Mouse (Mus musculus): ENCODE measurements around the gene Tmem167b. TPM values are rescaled to one million over a fixed set of nuclear protein-coding genes. Genes with fewer than 3 reads are reported as not detected.
"Not testable (repeated sequence)": the region's sequence is repeated elsewhere in the genome, so short reads cannot be mapped to it uniquely, and the experiment has no call there.

The Tmem167b gene
- total RNA-seq (2021): 10 to 100 TPM; 13.0 to 15.1 TPM
- long read RNA-seq, experiment 1, transcript Tmem167b-201 (3 exons, 2,864 nt): major isoform, 15 of 18 reads
- long read RNA-seq, experiment 1, partial matches to known transcripts: 1 of 18 reads
- long read RNA-seq, experiment 1, other reads (novel, unspliced or antisense): 0 of 18 reads
- long read RNA-seq, experiment 2, transcript Tmem167b-202 (3 exons, 2,752 nt): minor isoform, 6 of 32 reads
- long read RNA-seq, experiment 2, transcript Tmem167b-201 (3 exons, 2,864 nt): major isoform, 23 of 32 reads
- long read RNA-seq, experiment 2, partial matches to known transcripts: 1 of 32 reads
- long read RNA-seq, experiment 2, other reads (novel, unspliced or antisense): 2 of 32 reads

GRCm38 (mm10) chr3:108562133-108562730, at the start of gene Tmem167b:
Gene Tmem167b, minus strand, starts transcription at chr3:108562466.
- peak; percentile 96 for DNase-seq

DNA sequence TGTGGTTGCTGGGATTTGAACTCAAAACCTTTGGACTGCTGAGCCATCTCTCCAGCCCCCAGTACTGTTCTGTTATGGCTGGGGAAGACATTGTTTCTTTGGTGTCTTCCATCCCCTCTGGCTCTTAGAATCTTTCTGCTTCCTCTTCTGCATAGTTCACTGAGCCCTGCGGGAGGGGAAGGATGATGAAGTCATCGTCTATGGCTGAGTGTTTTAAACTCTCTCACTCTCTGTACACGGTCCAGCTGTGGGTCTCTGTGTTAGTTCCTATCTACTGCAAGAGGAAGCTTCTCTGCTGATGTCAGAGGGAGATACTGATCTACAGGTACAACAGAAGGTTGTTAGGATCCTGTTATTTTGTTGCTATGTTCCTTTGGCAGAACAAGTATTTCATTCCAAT, 46.6 kb upstream of the Tmem167b start:
- DNase-seq: no peak

GRCm38 (mm10) chr3:108591530-108592522, 29.6 kb upstream of the Tmem167b start:
- DNase-seq: no peak

GRCm38 (mm10) chr3:108590786-108591529, 28.7 kb upstream of the Tmem167b start, which contains the start of gene Wdr47:
Gene Wdr47, plus strand, starts transcription at chr3:108591279.
- DNase-seq: peak; percentile 97

GRCm38 (mm10) chr3:108588446-108588845, 26.2 kb upstream of the Tmem167b start:
- no peak for DNase-seq

- no peak for DNase-seq
Observed at GRCm38 (mm10) chr3:108584580-108584979, 22.3 kb upstream of the Tmem167b start.

- no peak for DNase-seq
Observed at GRCm38 (mm10) chr3:108574018-108574417, 11.8 kb upstream of the Tmem167b start.

GRCm38 (mm10) chr3:108572309-108573010, 10.2 kb upstream of the Tmem167b start:
- no peak for DNase-seq

DNA sequence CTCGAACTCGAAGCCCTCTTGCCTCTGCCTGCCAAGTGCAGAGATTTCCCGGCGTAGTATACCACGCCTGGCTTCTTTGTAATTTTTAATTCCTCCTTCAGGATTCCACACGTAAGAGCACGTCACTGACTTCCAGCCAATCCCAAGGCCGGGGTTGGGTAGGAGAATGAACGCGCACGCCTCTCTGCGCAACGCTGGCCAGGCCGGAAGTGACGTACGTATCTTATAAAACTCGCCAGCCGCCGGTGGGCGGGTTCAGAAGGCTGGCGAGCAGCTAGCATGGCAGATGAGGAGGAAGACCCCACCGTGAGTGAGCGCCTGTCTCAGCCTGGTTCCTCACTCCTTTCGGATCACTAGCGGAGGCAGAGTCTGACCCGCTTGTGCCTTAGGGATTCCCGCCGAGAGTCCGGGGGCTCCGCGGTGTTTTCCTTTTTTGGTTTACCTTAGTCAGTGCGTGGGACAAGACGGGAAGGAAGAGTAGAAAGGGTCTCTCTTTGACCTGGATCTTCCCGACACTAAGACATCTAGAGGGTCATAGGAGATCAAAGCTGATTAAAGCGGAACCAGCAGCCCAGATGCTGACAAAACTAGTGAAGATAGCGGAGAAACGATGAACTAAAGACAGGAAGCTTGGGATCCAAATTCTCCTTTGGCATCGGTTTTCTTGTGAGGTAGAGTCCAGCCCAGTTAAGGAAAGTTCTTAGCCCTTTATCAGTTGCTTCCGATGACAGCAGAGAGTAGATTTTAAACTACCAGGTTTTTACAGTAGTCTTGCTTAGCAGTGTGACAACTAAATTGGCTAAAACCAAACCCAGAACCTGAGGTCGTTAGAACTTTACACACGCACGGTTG, 9.4 kb upstream of the Tmem167b start, which contains the start of gene Taf13:
Gene Taf13, plus strand, starts transcription at position 256 of the 852 bp plus-strand sequence.
- peak; percentile 94 for DNase-seq

DNA sequence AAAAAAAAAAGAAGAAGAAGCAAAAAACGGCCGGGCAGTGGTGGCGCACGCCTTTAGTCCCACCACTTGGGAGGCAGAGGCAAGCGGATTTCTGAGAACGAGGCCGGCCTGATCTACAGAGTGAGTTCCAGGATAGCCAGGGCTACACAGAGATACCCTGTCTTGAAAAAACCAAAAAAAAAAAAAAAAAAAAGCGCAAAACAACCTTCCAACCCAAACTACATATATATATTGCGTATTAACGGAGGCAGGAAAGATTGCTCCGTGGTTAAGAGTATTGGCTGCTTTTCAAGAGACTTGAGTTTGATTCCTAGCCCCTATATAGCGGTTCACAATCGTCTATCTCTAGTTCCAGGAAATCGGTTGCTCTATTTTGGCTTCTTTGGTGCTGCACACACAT, 8.5 kb upstream of the Tmem167b start:
- DNase-seq: no peak

GRCm38 (mm10) chr3:108569636-108570035, 7.4 kb upstream of the Tmem167b start:
- DNase-seq: not testable (repeated sequence)

DNA sequence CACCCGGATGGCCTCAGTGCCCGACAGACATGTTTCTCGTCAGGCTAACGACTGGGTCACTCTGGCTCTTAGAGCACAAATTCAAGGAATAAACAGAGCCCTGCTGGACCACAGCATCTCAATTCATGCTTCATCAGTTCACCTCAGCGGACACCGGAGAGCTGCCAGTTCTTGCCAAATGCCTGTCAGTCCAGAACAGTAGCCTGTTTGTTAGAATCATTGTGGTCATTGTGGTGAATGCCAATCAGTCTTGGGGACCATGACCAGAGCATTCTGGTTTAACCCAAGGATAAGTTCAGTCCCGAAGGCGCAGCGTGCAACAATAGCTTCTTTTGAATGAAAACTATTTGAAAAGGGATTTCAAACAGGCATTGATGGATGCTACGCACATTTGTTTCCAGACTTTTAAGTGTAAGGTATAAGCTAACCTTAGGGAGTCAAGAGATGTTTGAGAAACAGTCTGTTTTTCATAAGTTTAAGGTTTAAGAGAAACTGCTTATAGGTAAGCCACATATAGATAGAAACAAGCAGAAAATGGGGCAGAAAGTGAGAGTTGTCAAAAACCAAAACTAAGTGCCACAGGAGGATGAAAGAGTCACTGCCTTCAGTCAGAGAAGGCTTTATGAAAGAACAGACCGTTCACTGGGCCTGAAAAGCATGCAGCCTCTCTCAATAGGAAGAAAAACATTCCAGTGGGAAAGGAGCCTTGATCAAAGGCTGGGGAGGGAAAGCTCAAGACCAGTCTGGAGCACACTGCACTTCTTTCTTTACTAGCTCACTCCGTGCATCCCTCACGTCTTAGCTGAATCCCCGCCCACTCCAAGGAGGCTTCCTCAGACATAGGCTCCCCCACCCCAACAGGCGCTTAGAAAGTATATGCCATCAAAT, 6.0 kb upstream of the Tmem167b start:
- no peak for DNase-seq

GRCm38 (mm10) chr3:108563309-108563708, 1.0 kb upstream of the Tmem167b start:
- DNase-seq: peak; percentile 68

DNA sequence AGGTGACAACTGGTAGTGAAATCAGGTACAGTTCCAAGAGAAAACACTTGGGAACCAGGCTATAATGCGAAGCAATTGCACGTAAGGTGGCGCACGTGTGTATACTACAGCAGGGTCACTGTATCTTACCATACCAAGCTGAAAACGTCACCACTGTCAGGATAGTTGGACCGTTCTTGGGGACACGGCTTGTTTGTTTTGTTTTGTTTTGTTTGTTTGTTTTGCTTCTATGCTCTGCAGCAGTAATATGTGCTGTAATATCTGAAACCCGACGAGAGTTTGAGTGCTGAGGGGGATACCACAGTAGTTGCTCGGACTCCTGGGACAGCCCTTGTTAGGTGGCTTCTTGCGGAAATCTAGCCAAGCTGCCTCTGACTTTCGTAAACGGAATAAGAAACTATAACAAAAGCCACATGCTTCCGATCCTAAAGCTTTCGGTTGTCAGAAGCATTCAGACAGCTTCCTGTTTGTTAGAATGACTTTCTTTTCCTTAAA, 558 bp upstream of the Tmem167b start:
- no peak for DNase-seq

DNA sequence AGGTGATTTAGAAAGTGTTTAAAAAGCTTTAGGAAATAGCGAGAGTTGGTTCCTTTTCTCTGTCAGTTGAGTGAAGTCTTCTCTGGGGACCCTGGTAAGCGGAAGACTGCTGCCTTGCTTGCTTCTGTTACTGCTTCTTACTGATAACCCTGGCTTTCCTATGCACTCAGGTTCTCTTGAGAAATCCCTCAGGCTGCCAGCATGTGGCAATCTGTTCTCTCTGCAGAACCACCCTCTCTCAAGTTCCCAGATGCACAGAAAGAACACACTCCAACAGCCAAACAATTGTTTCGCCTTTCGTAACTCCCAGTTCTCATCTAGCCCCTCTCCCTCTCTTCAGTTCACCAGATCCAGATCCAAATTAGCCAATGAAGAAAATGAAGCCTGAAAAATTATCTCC, 4.4 kb downstream of the Tmem167b start:
- DNase-seq: no peak

DNA sequence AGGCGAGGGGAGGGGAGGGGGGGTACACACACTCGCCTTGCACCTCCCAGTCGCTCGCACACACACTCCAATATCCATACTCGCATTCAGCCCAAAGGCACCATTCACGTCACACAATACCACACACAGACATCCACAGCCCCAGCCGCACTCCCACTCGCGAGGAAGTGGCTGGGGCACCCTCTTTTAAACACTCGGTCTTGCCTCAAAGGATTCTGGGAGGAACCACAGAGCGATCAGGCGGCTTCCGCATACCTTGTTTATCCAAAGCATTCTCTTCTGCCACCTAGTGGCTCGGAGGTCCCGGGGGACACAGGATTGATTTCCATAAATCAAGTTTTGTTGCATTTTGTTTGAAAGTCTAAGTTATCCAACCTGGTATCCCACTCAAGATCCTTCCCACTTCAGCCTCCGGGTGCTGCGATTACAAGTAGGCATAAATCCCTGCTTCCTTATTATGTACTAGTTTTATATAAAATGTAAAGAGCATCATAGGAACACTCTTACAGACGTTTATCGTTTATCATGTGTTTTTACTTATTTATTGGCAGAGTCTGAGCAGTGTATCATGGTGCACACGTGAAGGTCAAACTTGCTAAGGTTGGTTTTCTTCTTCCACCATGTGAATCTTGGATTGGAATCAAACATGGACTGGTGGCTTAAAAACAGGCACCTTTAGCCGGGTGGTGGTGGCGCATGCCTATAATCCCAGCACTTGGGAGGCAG, 7.5 kb downstream of the Tmem167b start:
- peak; percentile 87 for DNase-seq

DNA sequence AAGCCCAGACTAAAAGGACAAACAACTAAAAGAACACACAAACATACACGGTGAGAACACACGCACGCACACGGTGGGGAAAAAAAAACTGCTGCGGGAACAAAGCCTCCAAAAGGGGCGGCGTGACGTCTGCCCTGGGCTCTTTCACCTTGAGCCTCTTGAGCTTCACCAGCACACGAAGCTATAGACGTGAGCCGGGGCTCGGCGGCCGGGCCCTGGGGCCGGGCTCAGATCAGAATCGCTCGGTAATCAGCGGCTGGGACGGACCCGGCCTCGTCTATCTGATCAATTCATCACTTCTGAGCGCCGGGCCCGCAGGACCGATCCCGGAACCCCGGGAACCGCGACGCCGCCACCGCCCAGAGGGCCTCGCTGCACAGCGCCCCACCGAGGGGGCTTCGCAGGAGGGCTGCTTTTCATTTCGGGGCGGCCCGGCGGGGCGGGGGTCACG, 8.1 kb downstream of the Tmem167b start:
- DNase-seq: no peak

DNA sequence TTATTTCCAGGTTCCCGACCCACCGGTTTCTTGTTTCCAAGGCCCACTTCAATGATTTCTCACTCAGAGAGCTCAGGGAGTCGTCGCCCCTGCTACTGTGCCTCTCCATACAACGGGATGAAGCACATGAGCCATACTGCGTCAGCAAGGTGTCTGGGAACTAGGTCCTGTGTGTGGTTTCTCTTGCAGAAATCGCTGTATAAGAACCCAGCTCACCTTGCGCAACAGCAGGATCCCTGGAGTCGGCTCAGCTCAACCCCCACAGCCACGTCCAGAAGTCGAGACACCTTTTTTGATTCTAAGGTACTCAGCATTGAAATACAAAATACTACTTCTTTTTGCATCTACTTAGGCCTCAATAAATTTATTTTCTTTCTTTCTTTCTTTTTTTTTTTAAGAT, 20.0 kb downstream of the Tmem167b start:
- DNase-seq: no peak
